Mouse (Mus musculus): ENCODE results near the gene Pon1.

DNA sequence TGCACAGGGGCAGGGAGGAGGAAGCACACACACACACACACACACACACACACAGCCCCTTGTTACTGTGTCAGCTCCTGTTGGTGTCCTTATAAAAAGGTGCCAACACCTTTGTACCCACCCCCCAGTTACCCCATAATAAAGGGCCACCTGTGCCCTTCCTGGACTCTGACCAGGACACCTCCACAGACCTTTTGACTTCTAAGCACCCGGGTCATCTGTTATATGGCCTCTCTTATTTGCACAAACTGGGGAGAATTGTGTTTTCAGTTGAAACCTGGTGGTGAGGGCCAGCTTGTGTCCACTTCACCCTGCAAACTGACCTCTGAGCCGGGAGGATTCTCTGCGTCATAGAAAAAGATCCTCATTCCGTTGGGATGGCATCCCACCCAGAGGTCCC, 22.3 kb downstream of the Pon1 start:
- TF ChIP-seq CTCF (IDR thresholded peaks at IDR 0.05; ENCODE audit: borderline replicate concordance, insufficient read depth, low read depth, low read length), result no peak
- TF ChIP-seq POLR2A (IDR thresholded peaks at IDR 0.05; ENCODE audit: borderline replicate concordance, insufficient read depth, low read length), result no peak
